17 mouse cellular contexts compared by ENCODE assay signal in genomic region chr14:79986831-79987230, GRCm38 (mm10). TPM values are rescaled to one million over a fixed set of nuclear protein-coding genes. Genes with fewer than 3 reads are reported as not detected.
A peak's percentile ranks its signal among the peaks of the same experiment; 100 is the strongest.
DNase-seq lines count a peak whose midpoint lies in the region; ATAC-seq and TF ChIP-seq lines count a peak whose summit lies in the region.
"Had no signal": no experiment of that assay in that cellular context is flagged by ENCODE, and none has a peak within 500 bp of the region (broad histone marks: within the 10 kb centered on the region; RNA-seq: fewer than 3 reads in every experiment).

No protein-coding gene starts in this region.

- no peak overlapping the region for H3K4me3 ChIP-seq in embryonic facial prominence, embryonic 14.5 days (ENCODE audit: low read depth, low read length)
- H3K4me3 ChIP-seq in embryonic facial prominence, embryonic 10.5 days: no peak overlapping the region
- H3K4me3 ChIP-seq in kidney, embryonic 16.5 days (ENCODE audit: low read length): no peak overlapping the region
- no peak overlapping the region for H3K4me3 ChIP-seq in lung, postnatal 0 days (ENCODE audit: low read depth, low read length)
- H3K4me3 ChIP-seq: forebrain, embryonic 13.5 days; limb, embryonic 12.5 days; midbrain, embryonic 13.5 days; neural tube, embryonic 13.5 days had no signal

- no peak overlapping the region for H3K27ac ChIP-seq in embryonic facial prominence, embryonic 14.5 days (replicated peaks; ENCODE audit: low read depth, low read length)
- H3K27ac ChIP-seq in embryonic facial prominence, embryonic 10.5 days (replicated peaks): no peak overlapping the region
- H3K27ac ChIP-seq in kidney, embryonic 16.5 days (ENCODE audit: low read length): peak overlapping the region; percentile 8; the same call in 1 of the 2 replicates
- H3K27ac ChIP-seq in lung, postnatal 0 days (ENCODE audit: low read length): no peak overlapping the region
- H3K27ac ChIP-seq: forebrain, embryonic 13.5 days; limb, embryonic 12.5 days; liver, embryonic 14.5 days; midbrain, embryonic 13.5 days; neural tube, embryonic 13.5 days had no signal

- H3K4me1 ChIP-seq in embryonic facial prominence, embryonic 14.5 days (ENCODE audit: control insufficient read depth, insufficient read depth, low read length): no peaks in the 10 kb centered on the region
- no peaks in the 10 kb centered on the region for H3K4me1 ChIP-seq in embryonic facial prominence, embryonic 10.5 days
- H3K4me1 ChIP-seq in kidney, embryonic 16.5 days (ENCODE audit: insufficient read depth, low read length): peaks cover 22% of the 10 kb centered on the region
- no peaks in the 10 kb centered on the region for H3K4me1 ChIP-seq in lung, postnatal 0 days (ENCODE audit: insufficient read depth, low read depth, low read length)
- H3K4me1 ChIP-seq: forebrain, embryonic 13.5 days; limb, embryonic 12.5 days; midbrain, embryonic 13.5 days; neural tube, embryonic 13.5 days had no signal

- no peak overlapping the region for H3K4me2 ChIP-seq in embryonic facial prominence, embryonic 14.5 days (ENCODE audit: low read depth, low read length)
- no peak overlapping the region for H3K4me2 ChIP-seq in kidney, embryonic 16.5 days (replicated peaks; ENCODE audit: low read depth, low read length)
- H3K4me2 ChIP-seq in lung, postnatal 0 days (replicated peaks; ENCODE audit: low read depth, low read length): no peak overlapping the region
- H3K4me2 ChIP-seq: forebrain, embryonic 13.5 days; limb, embryonic 12.5 days; midbrain, embryonic 13.5 days; neural tube, embryonic 13.5 days had no signal

- no peak for TF ChIP-seq EP300 in lung, postnatal 0 days (IDR thresholded peaks at IDR 0.05)

- no peak for TF ChIP-seq CTCF in lung, postnatal 0 days (IDR thresholded peaks at IDR 0.05)

- H3K9me3 ChIP-seq in embryonic facial prominence, embryonic 14.5 days (ENCODE audit: control insufficient read depth, low read length): no peaks in the 10 kb centered on the region
- no peaks in the 10 kb centered on the region for H3K9me3 ChIP-seq in embryonic facial prominence, embryonic 10.5 days
- no peaks in the 10 kb centered on the region for H3K9me3 ChIP-seq in kidney, embryonic 16.5 days (ENCODE audit: low read length)
- H3K9me3 ChIP-seq in lung, postnatal 0 days (ENCODE audit: low read length): no peaks in the 10 kb centered on the region
- H3K9me3 ChIP-seq: forebrain, embryonic 13.5 days; limb, embryonic 12.5 days; midbrain, embryonic 13.5 days; neural tube, embryonic 13.5 days had no signal

- no peak overlapping the region for H3K9ac ChIP-seq in embryonic facial prominence, embryonic 14.5 days (ENCODE audit: low read depth, low read length)
- H3K9ac ChIP-seq in kidney, embryonic 16.5 days (replicated peaks; ENCODE audit: low read length): no peak overlapping the region
- H3K9ac ChIP-seq in lung, postnatal 0 days (replicated peaks; ENCODE audit: low read depth): no peak overlapping the region
- H3K9ac ChIP-seq: forebrain, embryonic 13.5 days; limb, embryonic 12.5 days; liver, embryonic 14.5 days; midbrain, embryonic 13.5 days; neural tube, embryonic 13.5 days had no signal

- no peaks in the 10 kb centered on the region for H3K36me3 ChIP-seq in embryonic facial prominence, embryonic 14.5 days (ENCODE audit: control insufficient read depth, insufficient read depth, low read length)
- H3K36me3 ChIP-seq in embryonic facial prominence, embryonic 10.5 days (replicated peaks): no peaks in the 10 kb centered on the region
- no peaks in the 10 kb centered on the region for H3K36me3 ChIP-seq in kidney, embryonic 16.5 days (ENCODE audit: insufficient read depth, low read length)
- H3K36me3 ChIP-seq in lung, postnatal 0 days (ENCODE audit: insufficient read depth, low read length): no peaks in the 10 kb centered on the region
- H3K36me3 ChIP-seq: limb, embryonic 12.5 days; midbrain, embryonic 13.5 days; neural tube, embryonic 13.5 days had no signal

- 47% methylated on average over 8 of the region's 8 CpGs for WGBS in embryonic facial prominence, embryonic 14.5 days
- WGBS in embryonic facial prominence, embryonic 10.5 days: 55% methylated on average over 8 of the region's 8 CpGs
- 27% methylated on average over 8 of the region's 8 CpGs for WGBS in kidney, embryonic 16.5 days
- 37% methylated on average over 8 of the region's 8 CpGs for WGBS in lung, postnatal 0 days

- peak; percentile 59 for DNase-seq in embryonic facial prominence, embryonic 14.5 days (ENCODE audit: low spot score)
- DNase-seq in embryonic facial prominence, embryonic 10.5 days (ENCODE audit: low spot score): no peak
- no peak for DNase-seq in kidney, postnatal 36 days
- DNase-seq in lung, postnatal 0 days (ENCODE audit: low spot score): peak; percentile 22
- no peak for DNase-seq in lung, postnatal 25 days (ENCODE audit: low spot score)
- DNase-seq in thymus, postnatal 36 days: no peak
- no peak for DNase-seq in spleen, postnatal 36 days (ENCODE audit: low spot score in 2 of 2)
- DNase-seq: adrenal gland, adult 2 months; cerebellum, adult 8-10 months; heart, adult 18-20 months had no signal

- no peaks in the 10 kb centered on the region for H3K27me3 ChIP-seq in embryonic facial prominence, embryonic 14.5 days (replicated peaks; ENCODE audit: control insufficient read depth, insufficient read depth, low read length)
- no peaks in the 10 kb centered on the region for H3K27me3 ChIP-seq in embryonic facial prominence, embryonic 10.5 days (replicated peaks; ENCODE audit: low read depth, poor library complexity, severe bottlenecking)
- no peaks in the 10 kb centered on the region for H3K27me3 ChIP-seq in kidney, embryonic 16.5 days (ENCODE audit: insufficient read depth, low read length)
- no peaks in the 10 kb centered on the region for H3K27me3 ChIP-seq in lung, postnatal 0 days (replicated peaks; ENCODE audit: insufficient read depth, low read length)
- H3K27me3 ChIP-seq: forebrain, embryonic 13.5 days; limb, embryonic 12.5 days; midbrain, embryonic 13.5 days; neural tube, embryonic 13.5 days had no signal

- 0 out of 2 replicates have a peak, but pooled peaks have one; percentile 33 for ATAC-seq in embryonic facial prominence, embryonic 14.5 days (ENCODE audit: low read depth)
- ATAC-seq in kidney, embryonic 16.5 days (ENCODE audit: low FRiP score, low TSS enrichment): peak; percentile 83
- ATAC-seq in lung, postnatal 0 days: no peak; the same call in 1 of the 2 replicates
- ATAC-seq: forebrain, embryonic 13.5 days; hindbrain, embryonic 16.5 days; midbrain, embryonic 13.5 days had no signal

RNA-seq across cellular contexts. Expression of gene Olfm4, which starts 3.0 kb away (rescaled TPM):
- polyA plus RNA-seq in embryonic facial prominence, embryonic 14.5 days (2014; fragmentation: Nextera tagmentation; extraction: Ambion mirVana): 1.1 TPM in 2 replicates
- 0.21 and 0.68 TPM in 2 replicates for polyA plus RNA-seq in embryonic facial prominence, embryonic 10.5 days (2016; fragmentation: Nextera tagmentation; extraction: Ambion mirVana)
- 1.8 and 1.9 TPM in 2 replicates for polyA plus RNA-seq in kidney, embryonic 16.5 days (2015; fragmentation: Nextera tagmentation; extraction: Ambion mirVana)
- 3.1 and 4.0 TPM in 2 replicates for polyA plus RNA-seq in lung, postnatal 0 days (2015; fragmentation: Nextera tagmentation; extraction: Ambion mirVana)
- polyA plus RNA-seq: adrenal gland, adult 2 months had no signal

Comparison
In these comparisons a context has a peak if more than half of its experiments do, and no peak if none do; other contexts are left out.
1. DNase-seq: peak in embryonic facial prominence, embryonic 14.5 days (single experiment) and lung, postnatal 0 days (single experiment); none in embryonic facial prominence, embryonic 10.5 days (single experiment), kidney, postnatal 36 days (0 of 2), lung, postnatal 25 days (single experiment), thymus, postnatal 36 days (0 of 2) and spleen, postnatal 36 days (0 of 2).